Mouse (Mus musculus) layer of hippocampus, adult 2 months (tissue): ENCODE data around the gene Pigt. TPM values are rescaled to one million over a fixed set of nuclear protein-coding genes. Genes with fewer than 3 reads are reported as not detected.
A peak's percentile ranks its signal among the peaks of the same experiment; 100 is the strongest.

ENCODE experiments used
- DNase-seq, 2 experiments: peaks; one replicate each; pipeline ENCODE4 v3.0.0; 2022; ENCODE audit warnings: low spot score in 2 of 2
- H3K27ac ChIP-seq: fragments of 200-600 bp; 2 replicates; pipeline ENCODE4 v1.8.1; 2022
- H3K4me3 ChIP-seq: fragments of 200-600 bp; 2 replicates; pipeline ENCODE4 v1.8.1; 2022; ENCODE audit warnings: mild to moderate bottlenecking
- CTCF ChIP-seq: fragments of 200-600 bp; conservative IDR thresholded peaks from 2 replicates; pipeline ENCODE4 v1.8.1; 2022; ENCODE audit warnings: antibody characterized with exemption, mild to moderate bottlenecking, moderate library complexity
- total RNA-seq, 2 experiments: library from RNA; stranded (reverse); gene quantifications; 2 replicates each; pipeline ENCODE4 v1.2.3; 2021

The Pigt gene
- total RNA-seq, 2 experiments from 2014 or later = 79.3 to 84.1 TPM

GRCm38 (mm10) chr2:164457942-164458341 is 39.4 kb upstream of the Pigt start:
- H3K4me3 ChIP-seq = no peak overlapping the region
- DNase-seq = no peak
- TF ChIP-seq CTCF = no peak

GRCm38 (mm10) chr2:164458535-164458934 is 38.8 kb upstream of the Pigt start:
- DNase-seq = no peak
- no peak overlapping the region for H3K27ac ChIP-seq
- TF ChIP-seq CTCF = no peak
- no peak overlapping the region for H3K4me3 ChIP-seq

More at GRCm38 (mm10) chr2:164457942-164458341, 39.4 kb upstream of the Pigt start:
- no peak overlapping the region for H3K27ac ChIP-seq

- peak within 1 kb of the TSS; percentile 97 for H3K4me3 ChIP-seq
- H3K27ac ChIP-seq = peak within 1 kb of the TSS; percentile 97
- DNase-seq = peak; percentile 96 to 99
- peak; percentile 92 for TF ChIP-seq CTCF
Measured at GRCm38 (mm10) chr2:164460745-164461551, 36.4 kb upstream of the Pigt start, which contains the start of gene Gm20458. TSS of gene Gm20458 (plus strand) at chr2:164460967.

- H3K4me3 ChIP-seq = no peak overlapping the region
- no peak for DNase-seq
- no peak for TF ChIP-seq CTCF
- 0 out of 2 replicates have a peak overlapping the region, but pooled peaks have one; percentile 10 for H3K27ac ChIP-seq
Measured at GRCm38 (mm10) chr2:164465161-164465560, 32.2 kb upstream of the Pigt start.

- no peak for DNase-seq
- Histone ChIP-seq H3K4me3 (no peak overlapping the region), H3K27ac (no peak overlapping the region)
- no peak for TF ChIP-seq CTCF
Measured at GRCm38 (mm10) chr2:164466787-164467186, 30.5 kb upstream of the Pigt start.

- Histone ChIP-seq H3K27ac (no peak overlapping the region), H3K4me3 (no peak overlapping the region)
- peak; percentile 88 for TF ChIP-seq CTCF
- peak; percentile 53 to 68 for DNase-seq
Measured at GRCm38 (mm10) chr2:164470254-164470653, 27.1 kb upstream of the Pigt start.

- H3K27ac ChIP-seq = no peak within 1 kb of the TSS
- no peak for DNase-seq
- no peak for TF ChIP-seq CTCF
- no peak within 1 kb of the TSS for H3K4me3 ChIP-seq
Measured at GRCm38 (mm10) chr2:164473624-164474023, 23.7 kb upstream of the Pigt start, which contains the start of gene Trp53tg5. TSS of gene Trp53tg5 (minus strand) at chr2:164473724.

- peak within 1 kb of the TSS; percentile 99 for H3K27ac ChIP-seq
- DNase-seq = peak in 1 of 2 experiments; percentile 68
- no peak for TF ChIP-seq CTCF
Measured at GRCm38 (mm10) chr2:164485681-164486257, 11.6 kb upstream of the Pigt start, which contains the start of gene Dbndd2. TSS of gene Dbndd2 (plus strand) at chr2:164486106.

GRCm38 (mm10) chr2:164486258-164487114 is 10.8 kb upstream of the Pigt start:
- peak in 1 of 2 experiments; percentile 74 for DNase-seq
- H3K27ac ChIP-seq = peak overlapping the region; percentile 99
- peak overlapping the region; percentile 89 for H3K4me3 ChIP-seq
- no peak; the same call in 1 of the 2 replicates for TF ChIP-seq CTCF

More at GRCm38 (mm10) chr2:164485681-164486257, 11.6 kb upstream of the Pigt start, which contains the start of gene Dbndd2:
- H3K4me3 ChIP-seq = peak within 1 kb of the TSS; percentile 89

GRCm38 (mm10) chr2:164487115-164487527 is 10.2 kb upstream of the Pigt start:
- peak overlapping the region; percentile 99 for H3K27ac ChIP-seq
- peak overlapping the region; percentile 89 for H3K4me3 ChIP-seq
- DNase-seq = no peak
- no peak for TF ChIP-seq CTCF

- DNase-seq = peak; percentile 47 to 51
- no peak for TF ChIP-seq CTCF
- H3K27ac ChIP-seq = peak overlapping the region; percentile 99
- peak overlapping the region; percentile 89 for H3K4me3 ChIP-seq
Measured at GRCm38 (mm10) chr2:164487812-164488211, 9.5 kb upstream of the Pigt start.

GRCm38 (mm10) chr2:164494126-164494525 is 3.2 kb upstream of the Pigt start:
- TF ChIP-seq CTCF = no peak
- no peak for DNase-seq
- Histone ChIP-seq H3K27ac (peak overlapping the region; percentile 32; the same call in 1 of the 2 replicates), H3K4me3 (no peak overlapping the region)
